Mouse (Mus musculus) naive thymus-derived CD4-positive, alpha-beta T cell, adult 2 months (primary cell): Measurements from ENCODE around the gene Wasf2.

Experiments
- DNase-seq: peaks from one replicate; pipeline ENCODE4 v3.0.0-alpha.2; 2011; ENCODE audit warnings: low read depth

Wasf2 gene

GRCm38 (mm10) chr4:133127079-133127478 is 3.2 kb upstream of the Wasf2 start:
- no peak for DNase-seq

GRCm38 (mm10) chr4:133127894-133128293 is 2.4 kb upstream of the Wasf2 start:
- DNase-seq: no peak

GRCm38 (mm10) chr4:133129391-133129790 is 914 bp upstream of the Wasf2 start:
- DNase-seq: no peak

GRCm38 (mm10) chr4:133130890-133131741 is 811 bp downstream of the Wasf2 start:
- DNase-seq: peak; percentile 59

GRCm38 (mm10) chr4:133132027-133132426 is 1.7 kb downstream of the Wasf2 start:
- DNase-seq: peak; percentile 67

GRCm38 (mm10) chr4:133136946-133137345 is 6.6 kb downstream of the Wasf2 start:
- no peak for DNase-seq

GRCm38 (mm10) chr4:133138971-133139370 is 8.7 kb downstream of the Wasf2 start:
- no peak for DNase-seq

GRCm38 (mm10) chr4:133155006-133155405 is 24.7 kb downstream of the Wasf2 start:
- DNase-seq: no peak

- no peak for DNase-seq
Measured at GRCm38 (mm10) chr4:133155726-133156125, 25.4 kb downstream of the Wasf2 start.

GRCm38 (mm10) chr4:133156422-133156821 is 26.1 kb downstream of the Wasf2 start:
- DNase-seq: no peak

GRCm38 (mm10) chr4:133156831-133157230 is 26.5 kb downstream of the Wasf2 start:
- DNase-seq: no peak

GRCm38 (mm10) chr4:133159127-133159526 is 28.8 kb downstream of the Wasf2 start:
- peak; percentile 72 for DNase-seq

- no peak for DNase-seq
Measured at GRCm38 (mm10) chr4:133159646-133160045, 29.3 kb downstream of the Wasf2 start.

GRCm38 (mm10) chr4:133160211-133160610 is 29.9 kb downstream of the Wasf2 start:
- no peak for DNase-seq

- no peak for DNase-seq
Measured at GRCm38 (mm10) chr4:133160821-133161220, 30.5 kb downstream of the Wasf2 start.

- DNase-seq: peak; percentile 74
Measured at GRCm38 (mm10) chr4:133162196-133162595, 31.9 kb downstream of the Wasf2 start.

- DNase-seq: no peak
Measured at GRCm38 (mm10) chr4:133166773-133167172, 36.5 kb downstream of the Wasf2 start.

GRCm38 (mm10) chr4:133169237-133170055 is 39.1 kb downstream of the Wasf2 start:
- peak; percentile 77 for DNase-seq

- peak; percentile 53 for DNase-seq
Measured at GRCm38 (mm10) chr4:133170056-133170524, 39.8 kb downstream of the Wasf2 start.

GRCm38 (mm10) chr4:133170616-133171015 is 40.3 kb downstream of the Wasf2 start:
- DNase-seq: no peak

- no peak for DNase-seq
Measured at GRCm38 (mm10) chr4:133172451-133172850, 42.1 kb downstream of the Wasf2 start.

GRCm38 (mm10) chr4:133174361-133174760 is 44.1 kb downstream of the Wasf2 start:
- peak; percentile 75 for DNase-seq

GRCm38 (mm10) chr4:133175274-133175673 is 45.0 kb downstream of the Wasf2 start:
- no peak for DNase-seq
